Mouse (Mus musculus) lung, embryonic 14.5 days (tissue): ENCODE results near the gene Pik3cb. TPM values are rescaled to one million over a fixed set of nuclear protein-coding genes. Genes with fewer than 3 reads are reported as not detected.

ENCODE experiments used
- ATAC-seq: fragments of 200-750 bp; cut with Nextera tagmentation; 2 replicates; pipeline ENCODE4 v1.8.0; 2017; ENCODE audit warnings: mild to moderate bottlenecking, moderate TSS enrichment, moderate library complexity; ENCODE audit not compliant: insufficient read depth
- DNase-seq: peaks from one replicate; pipeline ENCODE4 v3.0.0-alpha.2; 2015
- H3K27ac ChIP-seq: fragments of 300-500 bp; sonication (generic); 2 replicates; pipeline ENCODE4 v1.5.1; 2014; ENCODE audit warnings: low read depth, mild to moderate bottlenecking, moderate library complexity
- H3K27me3 ChIP-seq: fragments of 300-500 bp; sonication (generic); 2 replicates; pipeline ENCODE4 v1.6.1; 2014; ENCODE audit warnings: low read length, control low read depth; ENCODE audit not compliant: insufficient read depth
- H3K36me3 ChIP-seq: fragments of 300-500 bp; sonication (generic); 2 replicates; pipeline ENCODE4 v1.6.1; 2014; ENCODE audit warnings: control low read depth; ENCODE audit not compliant: insufficient read depth
- H3K4me1 ChIP-seq: fragments of 300-500 bp; sonication (generic); 2 replicates; pipeline ENCODE4 v1.6.1; 2014; ENCODE audit warnings: antibody characterized with exemption, control low read depth; ENCODE audit not compliant: insufficient read depth
- H3K4me2 ChIP-seq: fragments of 300-500 bp; sonication (generic); 2 replicates; pipeline ENCODE4 v1.6.1; 2014; ENCODE audit warnings: mild to moderate bottlenecking
- H3K4me3 ChIP-seq: fragments of 300-500 bp; sonication (generic); 2 replicates; pipeline ENCODE4 v1.5.1; 2014; ENCODE audit warnings: low read depth, low read length
- H3K9ac ChIP-seq: fragments of 300-500 bp; sonication (generic); 2 replicates; pipeline ENCODE4 v1.6.1; 2014
- H3K9me3 ChIP-seq: fragments of 300-500 bp; sonication (generic); 2 replicates; pipeline ENCODE4 v1.6.1; 2016; ENCODE audit warnings: low read depth, low read length, control low read depth
- CTCF ChIP-seq: IDR thresholded peaks from 2 replicates; pipeline ENCODE4 v1.5.1; 2016; ENCODE audit warnings: antibody characterized with exemption, low read depth
- WGBS: fragments of 180-500 bp; shearing (Covaris S2); extraction: QIAGEN DNeasy Blood & Tissue Kit; methylation state at CpG from one replicate; pipeline ENCODE4 v1.1.7; 2014; 5-methylcytosine and 5-hydroxymethylcytosine counted together
- polyA plus RNA-seq: library from polyadenylated mRNA; unstranded; fragments of >200 nt; fragmentation: Nextera tagmentation; extraction: Ambion mirVana; gene quantifications from 2 replicates; pipeline ENCODE4 v1.2.1, GENCODE M21; 2014

The Pik3cb gene
- polyA plus RNA-seq, 1 experiment from 2014 or later, result 1.7 TPM

DNA sequence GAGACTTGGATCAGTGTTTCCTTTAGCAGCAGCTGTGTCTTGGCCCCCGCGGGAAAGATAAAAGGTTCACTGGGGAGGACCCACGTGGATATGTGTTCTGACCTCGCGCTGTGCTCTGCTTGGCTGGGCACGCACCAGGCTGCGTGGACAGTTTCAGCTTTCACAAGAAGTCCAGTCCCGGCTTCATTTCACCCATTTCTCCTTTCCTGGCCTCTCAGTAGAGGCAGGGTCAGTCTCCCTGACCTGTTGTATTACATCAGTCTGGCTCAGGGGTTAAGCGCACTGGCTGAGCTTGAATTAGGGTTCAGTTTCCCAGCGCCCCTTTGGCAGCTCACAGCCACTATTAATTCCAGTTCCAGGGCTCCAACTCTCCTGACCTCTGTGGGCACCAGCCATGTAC is 30.8 kb upstream of the Pik3cb start:
- no peak overlapping the region for H3K9ac ChIP-seq
- no peaks in the 10 kb centered on the region for H3K9me3 ChIP-seq
- H3K36me3 ChIP-seq, result no peaks in the 10 kb centered on the region
- no peak for ATAC-seq
- no peaks in the 10 kb centered on the region for H3K4me1 ChIP-seq
- DNase-seq, result no peak
- no peaks in the 10 kb centered on the region for H3K27me3 ChIP-seq
- no peak overlapping the region for H3K4me3 ChIP-seq
- TF ChIP-seq CTCF, result no peak
- no peak overlapping the region for H3K4me2 ChIP-seq
- WGBS, result 57% methylated on average over 10 of the region's 10 CpGs
- H3K27ac ChIP-seq, result no peak overlapping the region

DNA sequence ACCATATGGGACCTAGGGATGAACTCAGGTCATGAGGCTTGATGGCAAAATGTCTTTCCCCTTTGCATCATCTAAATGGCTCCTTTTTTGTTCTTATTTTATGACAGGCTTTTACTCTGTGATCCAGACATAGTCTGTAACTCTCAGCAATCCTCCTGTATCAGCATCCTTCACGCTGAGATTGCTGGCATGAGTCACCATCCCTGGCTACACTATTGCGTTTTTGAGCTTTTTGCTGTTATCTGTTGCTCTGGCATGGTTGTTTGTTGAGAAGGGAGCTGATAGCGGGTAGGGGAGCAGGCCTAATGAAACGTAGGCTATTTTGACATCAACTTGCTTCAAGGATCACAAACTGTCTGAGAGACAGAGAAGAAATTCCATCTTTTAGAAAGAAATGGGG is 28.6 kb upstream of the Pik3cb start:
- WGBS, result 40% methylated on average over 4 of the region's 4 CpGs
- DNase-seq (no peak), ATAC-seq (no peak)
- Histone ChIP-seq H3K27me3 (no peaks in the 10 kb centered on the region), H3K36me3 (no peaks in the 10 kb centered on the region), H3K4me2 (no peak overlapping the region), H3K27ac (no peak overlapping the region), H3K4me3 (no peak overlapping the region), H3K4me1 (no peaks in the 10 kb centered on the region), H3K9ac (no peak overlapping the region), H3K9me3 (no peaks in the 10 kb centered on the region)
- no peak for TF ChIP-seq CTCF

DNA sequence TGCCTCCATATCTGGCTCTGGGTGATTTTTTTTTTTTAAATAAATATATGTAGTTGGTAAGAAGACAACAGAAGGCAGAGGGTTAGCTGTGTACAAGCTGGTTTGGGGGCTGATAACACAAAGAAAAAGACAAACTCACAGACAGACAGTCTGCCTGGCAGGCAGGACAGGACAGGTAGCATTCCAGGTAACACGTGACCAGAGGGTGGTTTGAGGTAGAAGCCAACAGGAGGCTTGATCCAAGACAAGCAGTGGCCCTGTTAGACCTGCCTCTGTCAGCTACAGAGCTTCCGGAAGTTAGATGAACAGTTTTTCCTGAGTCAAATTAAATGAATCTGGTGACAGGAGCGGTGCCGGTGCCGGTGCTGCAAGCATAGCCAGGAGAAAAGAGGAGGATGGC is 26.5 kb upstream of the Pik3cb start:
- WGBS, result 51% methylated on average over 5 of the region's 5 CpGs
- Histone ChIP-seq H3K9ac (no peak overlapping the region), H3K27ac (no peak overlapping the region), H3K36me3 (no peaks in the 10 kb centered on the region), H3K4me2 (no peak overlapping the region), H3K4me1 (no peaks in the 10 kb centered on the region), H3K27me3 (no peaks in the 10 kb centered on the region), H3K4me3 (no peak overlapping the region), H3K9me3 (no peaks in the 10 kb centered on the region)
- peak; percentile 22 for DNase-seq
- TF ChIP-seq CTCF, result no peak
- ATAC-seq, result peak; percentile 60; the same call in 1 of the 2 replicates

DNA sequence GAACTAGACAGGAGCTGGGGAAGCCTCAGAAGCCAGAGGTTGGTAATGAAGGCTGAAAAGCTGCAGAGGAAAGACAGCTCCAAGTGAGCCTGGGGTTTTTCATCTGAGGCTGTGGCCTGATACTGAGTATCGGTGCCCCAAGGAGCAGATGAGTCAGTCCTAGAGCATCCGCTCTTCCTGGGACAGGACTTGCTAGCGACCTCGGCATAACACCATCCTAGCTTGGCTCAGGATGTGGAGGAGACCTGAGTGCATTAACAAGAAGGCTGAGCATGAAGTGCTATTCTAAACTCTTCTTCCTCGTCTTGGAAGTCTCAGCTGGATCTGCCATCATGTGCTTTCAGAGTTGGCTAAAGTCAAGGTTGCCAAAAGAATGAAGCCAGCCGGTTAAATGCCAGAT is 25.5 kb upstream of the Pik3cb start:
- DNase-seq (no peak), ATAC-seq (no peak)
- Histone ChIP-seq H3K9me3 (no peaks in the 10 kb centered on the region), H3K4me2 (no peak overlapping the region), H3K4me1 (no peaks in the 10 kb centered on the region), H3K27me3 (no peaks in the 10 kb centered on the region), H3K36me3 (no peaks in the 10 kb centered on the region), H3K9ac (no peak overlapping the region), H3K4me3 (no peak overlapping the region), H3K27ac (no peak overlapping the region)
- no peak for TF ChIP-seq CTCF
- WGBS, result 65% methylated on average over 6 of the region's 6 CpGs

DNA sequence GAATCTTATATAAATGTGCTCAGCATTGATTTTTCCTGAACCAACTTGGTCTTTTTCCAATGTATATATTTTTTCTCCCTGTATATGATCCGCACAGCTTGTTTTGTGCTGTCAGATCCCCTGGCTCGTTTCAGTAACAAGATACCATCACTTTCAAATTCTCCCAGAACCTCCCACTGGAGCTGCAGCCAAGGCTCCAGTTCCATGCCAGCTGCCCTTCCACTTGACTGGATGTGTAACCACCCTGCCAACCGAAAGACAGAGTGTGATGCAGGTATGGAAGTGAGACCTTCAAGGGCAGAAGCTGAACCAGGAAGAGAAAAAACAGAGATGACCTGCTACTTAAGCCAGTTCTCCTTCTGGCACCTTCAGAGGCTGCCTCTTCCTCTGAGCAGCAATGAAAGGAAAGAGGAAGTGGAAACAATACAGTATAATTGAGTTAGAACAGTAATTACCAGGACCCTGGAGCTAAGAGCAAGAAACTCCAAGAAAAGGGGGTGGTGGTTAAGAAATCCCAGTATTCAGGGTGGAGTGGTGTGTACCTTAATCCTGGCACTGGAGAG is 24.3 kb upstream of the Pik3cb start:
- 49% methylated on average over 3 of the region's 3 CpGs for WGBS
- ATAC-seq (no peak), DNase-seq (no peak)

DNA sequence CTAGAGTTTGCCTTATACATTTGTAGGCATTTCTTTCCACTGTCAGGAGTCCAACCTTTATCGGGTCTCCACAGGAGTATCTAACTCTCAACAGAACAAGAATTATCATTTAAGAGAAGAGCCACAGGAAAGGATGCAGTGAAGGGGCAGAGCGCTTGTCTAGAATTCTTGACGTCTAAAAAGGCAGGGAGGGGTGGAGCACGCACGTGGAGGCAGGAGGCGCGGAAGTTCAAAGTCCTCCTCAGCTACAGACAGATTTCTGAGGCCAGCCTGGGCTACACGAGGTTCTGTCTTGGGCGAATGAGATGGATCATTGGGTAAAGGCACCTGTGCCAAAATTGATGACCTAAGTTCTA is 23.7 kb upstream of the Pik3cb start:
- H3K9ac ChIP-seq, result no peak overlapping the region
- ATAC-seq (no peak), DNase-seq (no peak)
- no peaks in the 10 kb centered on the region for H3K36me3 ChIP-seq
- no peaks in the 10 kb centered on the region for H3K9me3 ChIP-seq
- H3K27me3 ChIP-seq, result no peaks in the 10 kb centered on the region
- H3K4me3 ChIP-seq, result no peak overlapping the region
- H3K4me2 ChIP-seq, result no peak overlapping the region
- H3K27ac ChIP-seq, result no peak overlapping the region
- H3K4me1 ChIP-seq, result no peaks in the 10 kb centered on the region
- 56% methylated on average over 9 of the region's 9 CpGs for WGBS
- no peak for TF ChIP-seq CTCF

More for the DNA sequence above, 24.3 kb upstream of the Pik3cb start:
- TF ChIP-seq CTCF, result no peak
- Histone ChIP-seq H3K4me3 (no peak overlapping the region), H3K27ac (no peak overlapping the region), H3K9me3 (no peaks in the 10 kb centered on the region), H3K4me1 (no peaks in the 10 kb centered on the region), H3K4me2 (no peak overlapping the region), H3K36me3 (no peaks in the 10 kb centered on the region), H3K27me3 (no peaks in the 10 kb centered on the region), H3K9ac (no peak overlapping the region)

DNA sequence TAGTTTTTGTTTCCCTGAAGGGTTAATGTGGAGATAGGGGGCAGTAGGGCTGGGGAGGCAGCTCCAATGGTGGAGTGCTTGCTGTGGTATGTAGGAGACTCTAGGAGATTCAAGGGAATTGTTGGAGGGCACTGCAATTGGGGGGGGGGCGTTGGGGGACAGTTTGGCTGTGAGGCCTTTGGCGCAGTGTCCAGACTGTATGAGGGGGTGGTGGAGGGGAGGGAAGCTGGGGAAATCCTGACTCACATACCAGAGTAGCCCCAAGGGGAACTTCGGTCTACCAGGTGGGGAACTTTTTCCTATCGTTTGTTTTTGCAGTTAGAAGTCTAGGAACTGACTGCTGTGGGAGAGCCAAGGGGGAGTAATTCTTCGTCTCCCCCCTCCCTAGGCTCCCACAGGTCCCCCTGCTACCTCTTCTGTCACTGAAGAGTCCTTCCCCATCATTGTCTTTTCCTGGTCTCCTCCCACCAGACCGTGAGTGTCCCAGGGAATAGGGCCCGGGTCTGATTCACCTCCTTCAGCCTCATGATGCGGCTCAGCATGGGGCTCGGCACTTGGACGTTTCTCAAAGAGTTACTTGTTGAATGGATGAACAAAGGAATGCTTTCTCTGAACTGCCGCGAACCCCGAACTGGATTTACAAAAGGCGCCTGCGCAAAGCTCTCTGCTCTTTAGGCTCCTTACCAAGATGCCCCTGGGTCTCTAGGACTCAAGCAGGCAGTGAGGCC is 23.2 kb upstream of the Pik3cb start:
- H3K9me3 ChIP-seq, result no peaks in the 10 kb centered on the region
- no peak for TF ChIP-seq CTCF
- H3K27ac ChIP-seq, result no peak overlapping the region
- no peak overlapping the region for H3K9ac ChIP-seq
- DNase-seq (peak; percentile 33), ATAC-seq (0 out of 2 replicates have a peak, but pooled peaks have one; percentile 35)
- no peaks in the 10 kb centered on the region for H3K27me3 ChIP-seq
- no peaks in the 10 kb centered on the region for H3K36me3 ChIP-seq
- no peak overlapping the region for H3K4me2 ChIP-seq
- H3K4me1 ChIP-seq, result no peaks in the 10 kb centered on the region
- no peak overlapping the region for H3K4me3 ChIP-seq
- 30% methylated on average over 15 of the region's 15 CpGs for WGBS
